Mouse (Mus musculus) thymus, adult 2 months (tissue): Measurements from ENCODE around the gene Mob1b. TPM values are rescaled to one million over a fixed set of nuclear protein-coding genes. Genes with fewer than 3 reads are reported as not detected.

ENCODE experiments used
- DNase-seq: peaks from one replicate; pipeline ENCODE4 v3.0.0; 2021
- H3K27ac ChIP-seq: fragments of 200-500 bp; 2 replicates; pipeline ENCODE4 v1.5.1; 2012; ENCODE audit warnings: low read length, control low read depth; ENCODE audit not compliant: control insufficient read depth, insufficient read depth
- H3K27me3 ChIP-seq: fragments of 200-500 bp; 2 replicates; pipeline ENCODE4 v1.6.1; 2012; ENCODE audit warnings: mild to moderate bottlenecking, low read length, moderate library complexity, mixed read lengths; ENCODE audit not compliant: control insufficient read depth, insufficient read depth
- H3K36me3 ChIP-seq: fragments of 200-500 bp; 2 replicates; pipeline ENCODE4 v1.6.1; 2012; ENCODE audit warnings: mild to moderate bottlenecking, low read length, moderate library complexity; ENCODE audit not compliant: control insufficient read depth, insufficient read depth
- H3K4me1 ChIP-seq: fragments of 200-500 bp; replicated peaks from 2 replicates; pipeline ENCODE4 v1.6.1; 2012; ENCODE audit warnings: low read length; ENCODE audit not compliant: control insufficient read depth, insufficient read depth
- H3K4me3 ChIP-seq: fragments of 200-500 bp; 2 replicates; pipeline ENCODE4 v1.5.1; 2012; ENCODE audit warnings: mild to moderate bottlenecking, low read length, control low read depth, moderate library complexity; ENCODE audit not compliant: control insufficient read depth, insufficient read depth
- CTCF ChIP-seq: fragments of 200-500 bp; IDR thresholded peaks from 2 replicates; pipeline ENCODE4 v1.5.1; 2012; ENCODE audit warnings: mild to moderate bottlenecking, control low read depth, low read length, moderate library complexity, borderline replicate concordance; ENCODE audit not compliant: control insufficient read depth, poor library complexity, insufficient read depth; ENCODE audit errors: extremely low read depth
- POLR2A ChIP-seq: fragments of 200-500 bp; IDR thresholded peaks from 2 replicates; pipeline ENCODE4 v1.6.1; 2012; ENCODE audit warnings: mild to moderate bottlenecking, low read length, control low read depth, moderate library complexity; ENCODE audit not compliant: control insufficient read depth, poor library complexity, insufficient read depth; ENCODE audit errors: extremely low read depth
- WGBS: fragments of 180-500 bp; shearing (Covaris S2); methylation state at CpG from one replicate; pipeline ENCODE4 v1.1.7; 2018; 5-methylcytosine and 5-hydroxymethylcytosine counted together
- polyA plus RNA-seq: library from polyadenylated mRNA; depleted of rRNA; stranded (reverse); fragments of >200 nt; gene quantifications from 2 replicates; pipeline ENCODE4 v1.2.3, GENCODE M21; 2012

Gene Mob1b
- polyA plus RNA-seq, 1 experiment, result 4.9 TPM

- Histone ChIP-seq H3K27ac (no peak overlapping the region), H3K4me3 (no peak overlapping the region), H3K27me3 (no peaks in the 10 kb centered on the region), H3K36me3 (no peaks in the 10 kb centered on the region), H3K4me1 (no peaks in the 10 kb centered on the region)
- no peak for DNase-seq
- 87% methylated on average over 5 of the region's 5 CpGs for WGBS
- TF ChIP-seq CTCF (no peak), POLR2A (no peak)
These were observed 23.4 kb upstream of the Mob1b start for GRCm38 (mm10) chr5:88697291-88697690.

- no peak overlapping the region for H3K4me3 ChIP-seq
- no peaks in the 10 kb centered on the region for H3K36me3 ChIP-seq
- no peak overlapping the region for H3K27ac ChIP-seq
- H3K27me3 ChIP-seq, result no peaks in the 10 kb centered on the region
- no peaks in the 10 kb centered on the region for H3K4me1 ChIP-seq
- DNase-seq, result no peak
- TF ChIP-seq CTCF, result no peak
- no peak for TF ChIP-seq POLR2A
- WGBS, result 83% methylated on average over 4 of the region's 4 CpGs
These were observed 21.3 kb upstream of the Mob1b start for GRCm38 (mm10) chr5:88699251-88699913.

- Histone ChIP-seq H3K36me3 (no peaks in the 10 kb centered on the region), H3K27me3 (no peaks in the 10 kb centered on the region), H3K4me1 (no peaks in the 10 kb centered on the region), H3K27ac (no peak overlapping the region), H3K4me3 (no peak overlapping the region)
- no peak for TF ChIP-seq CTCF
- WGBS, result 86% methylated on average over 4 of the region's 4 CpGs
- DNase-seq, result no peak
These were observed 18.6 kb upstream of the Mob1b start for GRCm38 (mm10) chr5:88702041-88702440.

- DNase-seq, result no peak
- Histone ChIP-seq H3K4me1 (no peaks in the 10 kb centered on the region), H3K36me3 (no peaks in the 10 kb centered on the region), H3K27me3 (no peaks in the 10 kb centered on the region), H3K4me3 (no peak overlapping the region), H3K27ac (no peak overlapping the region)
- no peak for TF ChIP-seq CTCF
- no peak for TF ChIP-seq POLR2A
- 94% methylated on average over 4 of the region's 4 CpGs for WGBS
These were observed 17.1 kb upstream of the Mob1b start for GRCm38 (mm10) chr5:88703551-88703950.

GRCm38 (mm10) chr5:88711128-88711527 is 9.5 kb upstream of the Mob1b start:
- Histone ChIP-seq H3K4me3 (no peak overlapping the region), H3K27ac (no peak overlapping the region), H3K27me3 (no peaks in the 10 kb centered on the region), H3K4me1 (no peaks in the 10 kb centered on the region), H3K36me3 (no peaks in the 10 kb centered on the region)
- DNase-seq, result no peak
- TF ChIP-seq POLR2A (no peak), CTCF (no peak)

GRCm38 (mm10) chr5:88711618-88712224 is 8.9 kb upstream of the Mob1b start:
- no peaks in the 10 kb centered on the region for H3K27me3 ChIP-seq
- DNase-seq, result no peak
- 81% methylated on average over 10 of the region's 10 CpGs for WGBS
- no peak for TF ChIP-seq CTCF
- TF ChIP-seq POLR2A, result no peak
- no peaks in the 10 kb centered on the region for H3K36me3 ChIP-seq
- H3K27ac ChIP-seq, result no peak overlapping the region
- H3K4me3 ChIP-seq, result no peak overlapping the region
- no peaks in the 10 kb centered on the region for H3K4me1 ChIP-seq
